Mouse (Mus musculus): ENCODE measurements around the gene Rbm42.

GRCm38 (mm10) chr7:30681897-30682296, 31.8 kb upstream of the Rbm42 start:
- TF ChIP-seq POLR2A (IDR thresholded peaks at IDR 0.05; ENCODE audit: extremely low read depth, insufficient read depth, low read length) (no peak), CTCF (IDR thresholded peaks at IDR 0.05; ENCODE audit: extremely low read depth, insufficient read depth, low read length) (no peak)
